Mouse (Mus musculus) bone marrow macrophage, adult 2 months (primary cell): ENCODE measurements around the gene Cfap70. TPM values are rescaled to one million over a fixed set of nuclear protein-coding genes. Genes with fewer than 3 reads are reported as not detected.

Experiments
- H3K27ac ChIP-seq: 2 replicates; pipeline ENCODE4 v1.5.1; 2012; ENCODE audit warnings: low read depth, low read length; ENCODE audit not compliant: insufficient read depth
- H3K4me1 ChIP-seq: 2 replicates; pipeline ENCODE4 v1.6.1; 2012; ENCODE audit warnings: low read length; ENCODE audit not compliant: control insufficient read depth, insufficient read depth
- H3K4me3 ChIP-seq: 2 replicates; pipeline ENCODE4 v1.5.1; 2012; ENCODE audit warnings: mild to moderate bottlenecking, low read length, moderate library complexity; ENCODE audit not compliant: insufficient read depth
- CTCF ChIP-seq: IDR thresholded peaks from 2 replicates; pipeline ENCODE4 v1.5.1; 2012; ENCODE audit warnings: low read depth, mild to moderate bottlenecking, low read length, moderate library complexity
- POLR2A ChIP-seq: IDR thresholded peaks from 2 replicates; pipeline ENCODE4 v1.6.1; 2012; ENCODE audit warnings: mild to moderate bottlenecking, low read depth, low read length, borderline replicate concordance
- polyA plus RNA-seq: library from polyadenylated mRNA; stranded (reverse); fragments of >200 nt; gene quantifications from 2 replicates; pipeline ENCODE4 v1.2.4, GENCODE M21; 2012; ENCODE audit not compliant: missing spikeins, insufficient read depth, insufficient read length

Gene Cfap70
- polyA plus RNA-seq, 1 experiment: not detected

- Histone ChIP-seq H3K4me1 (no peaks in the 10 kb centered on the region), H3K4me3 (no peak overlapping the region), H3K27ac (no peak overlapping the region)
- TF ChIP-seq POLR2A (no peak), CTCF (no peak)
Observed at GRCm38 (mm10) chr14:20431726-20432125, 20.3 kb downstream of the Cfap70 start.

- Histone ChIP-seq H3K27ac (no peak overlapping the region), H3K4me3 (no peak overlapping the region), H3K4me1 (no peaks in the 10 kb centered on the region)
- TF ChIP-seq POLR2A (no peak), CTCF (no peak)
Observed at GRCm38 (mm10) chr14:20429833-20430232, 22.2 kb downstream of the Cfap70 start.

- Histone ChIP-seq H3K4me3 (no peak overlapping the region), H3K27ac (no peak overlapping the region), H3K4me1 (no peaks in the 10 kb centered on the region)
- TF ChIP-seq POLR2A: no peak
- TF ChIP-seq CTCF: no peak
Observed at GRCm38 (mm10) chr14:20428593-20428992, 23.4 kb downstream of the Cfap70 start.

- peaks cover 9% of the 10 kb centered on the region for H3K4me1 ChIP-seq
- H3K27ac ChIP-seq: no peak overlapping the region
- no peak overlapping the region for H3K4me3 ChIP-seq
- no peak for TF ChIP-seq POLR2A
- no peak for TF ChIP-seq CTCF
Observed at GRCm38 (mm10) chr14:20423046-20423445, 29.0 kb downstream of the Cfap70 start.

- H3K4me1 ChIP-seq: peaks cover 9% of the 10 kb centered on the region
- TF ChIP-seq POLR2A (no peak), CTCF (no peak)
- H3K27ac ChIP-seq: no peak overlapping the region
- no peak overlapping the region for H3K4me3 ChIP-seq
Observed at GRCm38 (mm10) chr14:20422257-20422656, 29.8 kb downstream of the Cfap70 start.

- H3K27ac ChIP-seq: no peak overlapping the region
- TF ChIP-seq CTCF (peak; percentile 35; the same call in 1 of the 2 replicates), POLR2A (no peak)
- no peaks in the 10 kb centered on the region for H3K4me1 ChIP-seq
- H3K4me3 ChIP-seq: no peak overlapping the region
Observed at GRCm38 (mm10) chr14:20400071-20400470, 52.0 kb downstream of the Cfap70 start.

GRCm38 (mm10) chr14:20398864-20399263 is 53.2 kb downstream of the Cfap70 start:
- Histone ChIP-seq H3K4me1 (peaks cover 4% of the 10 kb centered on the region), H3K27ac (no peak overlapping the region), H3K4me3 (no peak overlapping the region)
- no peak for TF ChIP-seq POLR2A
- TF ChIP-seq CTCF: peak; percentile 16; the same call in 1 of the 2 replicates

GRCm38 (mm10) chr14:20397220-20397619 is 54.8 kb downstream of the Cfap70 start:
- TF ChIP-seq CTCF (no peak), POLR2A (no peak)
- Histone ChIP-seq H3K27ac (no peak overlapping the region), H3K4me1 (peaks cover 4% of the 10 kb centered on the region), H3K4me3 (no peak overlapping the region)

GRCm38 (mm10) chr14:20393205-20393913 is 58.7 kb downstream of the Cfap70 start, which contains the start of gene Mrps16:
Gene Mrps16 (minus strand): TSS chr14:20393634.
- Histone ChIP-seq H3K4me1 (peaks cover 7% of the 10 kb centered on the region), H3K4me3 (peak within 1 kb of the TSS; percentile 79), H3K27ac (peak within 1 kb of the TSS; percentile 71)
- TF ChIP-seq POLR2A: no peak
- TF ChIP-seq CTCF: peak; percentile 44

- H3K4me3 ChIP-seq: no peak overlapping the region
Observed at GRCm38 (mm10) chr14:20392326-20392725, 59.7 kb downstream of the Cfap70 start.

More at GRCm38 (mm10) chr14:20392326-20392725, 59.7 kb downstream of the Cfap70 start:
- TF ChIP-seq POLR2A: no peak
- TF ChIP-seq CTCF: no peak
- Histone ChIP-seq H3K27ac (no peak overlapping the region), H3K4me1 (peaks cover 11% of the 10 kb centered on the region)
